Mouse (Mus musculus) embryonic facial prominence, embryonic 12.5 days (tissue): ENCODE results near the gene Gm5485. TPM values are rescaled to one million over a fixed set of nuclear protein-coding genes. Genes with fewer than 3 reads are reported as not detected.

Experiments used
- ATAC-seq: fragments of 200-750 bp; cut with Nextera tagmentation; 2 replicates; pipeline ENCODE4 v1.8.0; 2017; ENCODE audit not compliant: insufficient number of reproducible peaks, insufficient read depth, low FRiP score, low TSS enrichment
- H3K27ac ChIP-seq: fragments of 300-500 bp; sonication (generic); 2 replicates; pipeline ENCODE4 v1.5.1; 2016; ENCODE audit warnings: mild to moderate bottlenecking
- H3K27me3 ChIP-seq: fragments of 300-500 bp; sonication (generic); 2 replicates; pipeline ENCODE4 v1.6.1; 2016; ENCODE audit warnings: mild to moderate bottlenecking, moderate library complexity
- H3K36me3 ChIP-seq: fragments of 300-500 bp; sonication (generic); 2 replicates; pipeline ENCODE4 v1.6.1; 2016; ENCODE audit warnings: mild to moderate bottlenecking
- H3K4me1 ChIP-seq: fragments of 300-500 bp; sonication (generic); 2 replicates; pipeline ENCODE4 v1.6.1; 2016
- H3K4me2 ChIP-seq: fragments of 300-500 bp; sonication (generic); replicated peaks from 2 replicates; pipeline ENCODE4 v1.6.1; 2016; ENCODE audit warnings: mild to moderate bottlenecking, moderate library complexity
- H3K4me3 ChIP-seq: fragments of 300-500 bp; sonication (generic); 2 replicates; pipeline ENCODE4 v1.5.1; 2016; ENCODE audit warnings: mild to moderate bottlenecking
- H3K9ac ChIP-seq: fragments of 300-500 bp; sonication (generic); 2 replicates; pipeline ENCODE4 v1.6.1; 2016; ENCODE audit warnings: mild to moderate bottlenecking, moderate library complexity
- H3K9me3 ChIP-seq: fragments of 300-500 bp; sonication (generic); 2 replicates; pipeline ENCODE4 v1.6.1; 2016; ENCODE audit warnings: mild to moderate bottlenecking, moderate library complexity
- WGBS: fragments of 180-500 bp; shearing (Covaris S2); methylation state at CpG from one replicate; pipeline ENCODE4 v1.1.7; 2016; 5-methylcytosine and 5-hydroxymethylcytosine counted together
- polyA plus RNA-seq: library from polyadenylated mRNA; unstranded; fragments of >200 nt; fragmentation: Nextera tagmentation; extraction: Ambion mirVana; gene quantifications from 2 replicates; pipeline ENCODE4 v1.2.1, GENCODE M21; 2016

Gm5485 gene
- polyA plus RNA-seq, 1 experiment from 2014 or later, result not detected

GRCm38 (mm10) chr16:48366801-48367200, 45.4 kb downstream of the Gm5485 start:
- Histone ChIP-seq H3K9me3 (no peaks in the 10 kb centered on the region), H3K4me1 (no peaks in the 10 kb centered on the region), H3K9ac (no peak overlapping the region), H3K27ac (no peak overlapping the region), H3K4me3 (no peak overlapping the region), H3K4me2 (no peak overlapping the region), H3K27me3 (no peaks in the 10 kb centered on the region), H3K36me3 (no peaks in the 10 kb centered on the region)
- ATAC-seq, result no peak
- 87% methylated on average over 5 of the region's 5 CpGs for WGBS

- no peak for ATAC-seq
- Histone ChIP-seq H3K36me3 (no peaks in the 10 kb centered on the region), H3K4me3 (no peak overlapping the region), H3K27ac (no peak overlapping the region), H3K9ac (no peak overlapping the region), H3K27me3 (no peaks in the 10 kb centered on the region), H3K9me3 (no peaks in the 10 kb centered on the region), H3K4me2 (no peak overlapping the region), H3K4me1 (no peaks in the 10 kb centered on the region)
- WGBS, result 88% methylated on average over 12 of the region's 12 CpGs
These were observed 51.3 kb downstream of the Gm5485 start for GRCm38 (mm10) chr16:48360887-48361286.

DNA sequence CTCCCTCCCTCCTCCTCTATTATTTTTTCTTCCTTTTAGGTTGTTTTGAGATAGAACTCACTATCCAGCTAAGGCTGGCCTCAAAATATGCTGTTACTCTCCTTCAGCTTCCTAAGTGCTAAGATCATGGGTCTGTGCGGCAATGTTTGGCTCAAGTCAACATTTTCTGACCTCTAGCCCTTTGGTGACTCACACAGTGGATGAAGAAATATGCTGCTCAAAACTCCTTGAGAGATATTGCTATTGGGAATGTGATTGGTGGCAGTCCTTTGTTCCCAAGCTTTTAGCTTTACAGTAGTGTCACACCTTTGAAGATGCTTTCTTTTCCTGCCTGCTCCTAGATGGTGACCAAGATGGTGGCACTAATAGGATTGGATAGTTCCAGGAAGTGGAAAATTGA, 55.8 kb downstream of the Gm5485 start:
- Histone ChIP-seq H3K9ac (no peak overlapping the region), H3K36me3 (no peaks in the 10 kb centered on the region), H3K4me1 (no peaks in the 10 kb centered on the region), H3K9me3 (no peaks in the 10 kb centered on the region), H3K27me3 (no peaks in the 10 kb centered on the region), H3K4me2 (no peak overlapping the region), H3K4me3 (no peak overlapping the region), H3K27ac (no peak overlapping the region)
- ATAC-seq, result no peak
- 83% methylated on average over 1 of the region's 1 CpGs for WGBS

- Histone ChIP-seq H3K27ac (no peak overlapping the region), H3K9ac (no peak overlapping the region), H3K4me2 (no peak overlapping the region), H3K4me3 (no peak overlapping the region), H3K36me3 (no peaks in the 10 kb centered on the region), H3K9me3 (no peaks in the 10 kb centered on the region), H3K4me1 (no peaks in the 10 kb centered on the region), H3K27me3 (no peaks in the 10 kb centered on the region)
- WGBS, result 85% methylated on average over 5 of the region's 5 CpGs
- no peak for ATAC-seq
These were observed 56.5 kb downstream of the Gm5485 start for GRCm38 (mm10) chr16:48355716-48356115.

Other genes with a start within 250 kb of the Gm5485 start
- gene Dppa4, start 128.7 kb downstream of the Gm5485 start, polyA plus RNA-seq, result not detected in 2 replicates
- gene Dppa2, start 108.5 kb downstream of the Gm5485 start, polyA plus RNA-seq, result not detected in 2 replicates
- not detected in 2 replicates for gene Morc1, start 18.8 kb upstream of the Gm5485 start, polyA plus RNA-seq